Mouse (Mus musculus) effector memory CD4-positive, alpha-beta T cell, adult 7 months (primary cell): ENCODE results near the gene Dnajb12. TPM values are rescaled to one million over a fixed set of nuclear protein-coding genes. Genes with fewer than 3 reads are reported as not detected.

Experiments
- polyA plus RNA-seq: library from polyadenylated mRNA; unstranded; fragments of 100-300 nt; shearing (Covaris generic); gene quantifications from one replicate; pipeline ENCODE4 v1.2.1, GENCODE M21; 2017

Dnajb12 gene
- 23.1 TPM for polyA plus RNA-seq

DNA sequence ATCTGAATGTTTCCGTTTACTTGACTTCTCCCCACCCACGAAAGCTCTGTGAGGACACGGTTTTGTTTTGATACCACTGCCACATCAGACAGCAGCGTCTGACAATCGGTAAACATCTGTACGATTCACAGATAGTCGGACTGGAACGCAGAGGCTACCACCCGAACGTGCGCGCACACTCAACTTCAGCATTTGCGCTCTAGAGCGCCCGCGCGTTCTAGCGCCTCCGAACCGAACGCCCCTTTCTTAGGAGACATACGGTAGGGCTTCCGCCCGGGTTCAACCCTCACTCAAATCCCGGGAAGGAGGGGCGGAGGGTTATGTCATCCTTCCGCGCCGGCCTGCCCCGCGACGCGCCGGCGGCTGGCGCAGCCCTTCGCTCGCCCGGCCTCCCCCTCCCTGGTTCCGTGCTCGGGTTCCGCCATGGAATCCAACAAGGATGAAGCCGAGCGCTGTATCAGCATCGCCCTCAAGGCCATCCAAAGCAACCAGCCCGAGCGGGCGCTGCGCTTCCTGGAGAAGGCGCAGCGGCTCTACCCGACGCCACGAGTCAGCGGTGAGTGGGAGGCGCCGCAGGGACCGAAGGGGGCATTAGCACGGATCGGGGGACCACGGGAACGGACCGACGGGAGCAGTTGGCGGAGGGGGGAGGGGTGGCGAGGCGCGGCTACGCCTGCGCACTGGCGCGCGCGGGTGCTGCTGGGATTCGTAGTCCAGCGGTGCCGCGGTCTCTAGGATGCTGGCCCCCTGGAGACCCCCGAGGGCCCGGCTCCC is at the start of gene Dnajb12:
Dnajb12 (plus strand) TSS at position 302 of the 774 bp plus-strand sequence.

Other genes starting within 250 kb of the Dnajb12 start
- 44.3 TPM for gene Micu1, start 177.1 kb upstream of the Dnajb12 start, polyA plus RNA-seq
- 13.4 TPM for gene Ddit4, start 72.3 kb downstream of the Dnajb12 start, polyA plus RNA-seq
- gene Ascc1, start 123.2 kb downstream of the Dnajb12 start, polyA plus RNA-seq, result 30.2 TPM
- gene Anapc16, start 123.6 kb downstream of the Dnajb12 start, polyA plus RNA-seq, result 53.5 TPM
- 1.6 TPM for gene Spock2, start 226.7 kb downstream of the Dnajb12 start, polyA plus RNA-seq